Mouse (Mus musculus): Measurements from ENCODE around the gene Elf2.

Gene Elf2

GRCm38 (mm10) chr3:51276421-51277111 lies 63.9 kb downstream of the Elf2 start:
- peak; percentile 58 to 62 for DNase-seq

DNA sequence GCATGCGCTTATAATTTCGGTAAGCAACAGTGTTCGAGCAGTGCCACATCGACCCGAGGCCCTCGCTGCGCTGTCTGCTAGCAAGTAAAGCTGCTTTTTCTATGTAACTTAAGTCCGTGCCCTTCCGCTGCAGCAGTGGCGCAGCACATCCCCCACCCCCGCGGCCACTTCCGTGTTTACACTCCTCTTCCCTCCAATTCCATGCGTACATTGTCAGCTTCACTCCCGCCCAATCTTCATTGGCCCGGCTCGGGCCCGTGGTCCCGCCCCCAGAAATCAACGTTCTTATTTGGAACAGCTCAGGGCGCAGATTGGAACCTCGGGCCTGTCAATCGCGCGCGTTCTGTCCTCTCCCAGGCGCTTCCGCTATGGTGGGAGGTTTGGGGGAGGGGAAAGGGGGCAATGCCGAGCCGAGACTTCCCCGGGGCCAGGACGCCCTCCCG lies 64.5 kb downstream of the Elf2 start:
- DNase-seq: peak; percentile 100

DNA sequence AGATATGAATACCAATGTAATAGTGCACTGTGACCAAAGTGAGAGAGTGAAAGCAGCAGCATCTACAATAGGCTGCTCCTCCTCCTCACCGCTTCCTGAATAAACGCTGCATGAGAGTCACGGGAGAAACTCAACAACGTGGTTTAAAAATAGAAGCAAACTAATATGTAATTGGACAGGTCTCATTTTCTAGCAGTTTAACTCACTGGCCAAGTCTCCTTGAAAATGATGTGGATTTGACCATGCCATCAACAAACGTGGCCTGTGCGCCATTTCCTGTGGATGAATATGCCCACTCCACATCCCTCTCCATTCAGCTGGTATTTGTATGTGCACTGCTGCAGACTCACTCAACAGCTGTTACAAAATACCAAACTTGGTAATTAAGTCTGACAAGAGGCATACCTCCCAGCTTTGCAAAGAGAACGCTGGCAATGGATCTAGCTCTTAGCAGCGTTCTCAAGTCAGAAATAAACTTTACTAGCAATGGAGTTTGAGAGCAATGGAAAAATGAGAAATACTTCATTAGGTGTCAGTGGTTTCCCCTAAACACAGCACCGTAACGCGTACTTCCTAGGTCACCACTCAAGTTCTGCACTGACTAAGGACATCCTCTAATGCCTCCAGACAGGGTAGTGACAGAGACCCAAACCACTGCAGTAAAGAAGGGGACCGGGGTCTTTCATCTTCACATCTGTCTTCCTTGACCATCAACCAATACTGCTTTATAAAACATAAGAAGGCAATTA lies 70.2 kb downstream of the Elf2 start:
- DNase-seq: peak; percentile 55 to 70

- DNase-seq: peak in 1 of 2 experiments; percentile 24
Observed at GRCm38 (mm10) chr3:51268434-51268833, 72.0 kb downstream of the Elf2 start.

- no peak for DNase-seq
Observed at GRCm38 (mm10) chr3:51262942-51263341, 77.5 kb downstream of the Elf2 start.

- DNase-seq: no peak
Observed at GRCm38 (mm10) chr3:51258070-51258469, 82.4 kb downstream of the Elf2 start.

DNA sequence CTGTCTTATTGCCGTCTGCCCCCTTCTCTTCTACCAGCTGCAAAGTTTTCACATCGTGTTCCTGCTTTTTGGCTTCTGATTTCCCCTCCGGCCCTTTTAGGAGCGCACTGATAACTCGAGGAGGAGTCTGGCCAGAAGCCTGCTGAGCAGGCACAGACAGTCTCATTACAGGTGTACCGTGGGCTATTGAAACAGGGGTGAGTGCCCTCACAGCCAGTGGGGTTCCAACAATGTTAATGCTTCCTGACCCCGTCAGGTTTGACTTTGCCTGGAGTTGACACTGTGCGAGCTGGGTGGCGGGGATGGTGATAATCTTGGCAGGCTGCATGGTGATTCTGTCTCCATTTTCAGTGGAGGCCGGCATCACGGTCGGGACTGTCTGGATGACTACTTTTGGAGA lies 84.0 kb downstream of the Elf2 start:
- DNase-seq: no peak

- no peak for DNase-seq
Observed at GRCm38 (mm10) chr3:51254784-51255183, 85.7 kb downstream of the Elf2 start.

DNA sequence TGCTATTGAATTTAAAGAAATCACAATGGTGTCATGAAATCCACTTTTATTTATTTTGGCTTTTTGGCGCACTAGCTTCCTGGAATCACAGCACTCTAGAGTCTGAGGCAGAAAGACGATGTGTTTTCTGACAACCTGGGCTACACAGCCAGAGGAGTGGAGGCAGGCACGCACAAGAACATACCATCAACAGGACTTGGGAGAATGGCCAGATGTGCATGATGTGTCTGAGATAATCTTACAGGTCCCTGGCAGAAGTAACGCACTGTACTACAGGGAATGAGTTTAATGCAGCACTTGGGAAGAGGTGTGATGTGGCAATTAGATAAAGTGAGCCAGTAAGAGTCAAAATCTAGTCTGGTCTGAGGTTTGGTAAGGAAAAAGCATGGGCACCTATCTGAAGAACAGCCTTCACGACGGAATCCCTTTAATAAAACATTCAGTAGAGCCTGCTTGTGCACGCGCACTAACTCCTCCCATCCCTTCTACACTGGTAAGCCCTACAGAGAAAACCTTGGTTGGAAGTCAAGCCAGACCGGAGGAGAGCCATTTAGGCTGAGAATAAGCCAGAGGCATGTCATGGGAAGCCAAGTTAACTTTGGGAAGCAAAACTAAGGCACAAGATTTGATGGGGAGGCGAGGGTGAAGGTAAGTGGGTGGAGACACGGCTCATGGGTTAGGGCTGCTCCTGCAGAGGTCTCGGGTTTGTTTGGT lies 87.6 kb downstream of the Elf2 start:
- DNase-seq: no peak

- no peak for DNase-seq
Observed at GRCm38 (mm10) chr3:51252223-51252622, 88.2 kb downstream of the Elf2 start.

- no peak for DNase-seq
Observed at GRCm38 (mm10) chr3:51251057-51251456, 89.4 kb downstream of the Elf2 start.

DNA sequence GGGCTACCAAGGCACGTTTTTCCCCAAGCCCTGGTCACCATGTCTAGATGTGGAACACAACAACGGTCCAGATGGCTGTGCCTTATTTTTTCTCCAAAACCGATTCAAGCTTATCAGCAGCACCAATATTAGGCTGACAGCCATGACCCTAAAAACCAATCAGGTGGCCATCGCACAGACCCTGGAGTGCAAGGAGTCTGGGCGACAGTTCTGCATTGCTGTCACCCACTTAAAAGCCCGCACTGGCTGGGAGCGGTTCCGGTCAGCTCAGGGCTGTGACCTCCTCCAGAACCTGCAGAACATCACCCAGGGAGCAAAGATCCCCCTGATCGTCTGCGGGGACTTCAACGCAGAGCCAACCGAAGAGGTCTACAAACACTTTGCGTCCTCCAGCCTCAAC lies 90.6 kb downstream of the Elf2 start:
- DNase-seq: no peak

GRCm38 (mm10) chr3:51249460-51249859 lies 91.0 kb downstream of the Elf2 start:
- no peak for DNase-seq

GRCm38 (mm10) chr3:51248600-51248999 lies 91.9 kb downstream of the Elf2 start:
- no peak for DNase-seq

DNA sequence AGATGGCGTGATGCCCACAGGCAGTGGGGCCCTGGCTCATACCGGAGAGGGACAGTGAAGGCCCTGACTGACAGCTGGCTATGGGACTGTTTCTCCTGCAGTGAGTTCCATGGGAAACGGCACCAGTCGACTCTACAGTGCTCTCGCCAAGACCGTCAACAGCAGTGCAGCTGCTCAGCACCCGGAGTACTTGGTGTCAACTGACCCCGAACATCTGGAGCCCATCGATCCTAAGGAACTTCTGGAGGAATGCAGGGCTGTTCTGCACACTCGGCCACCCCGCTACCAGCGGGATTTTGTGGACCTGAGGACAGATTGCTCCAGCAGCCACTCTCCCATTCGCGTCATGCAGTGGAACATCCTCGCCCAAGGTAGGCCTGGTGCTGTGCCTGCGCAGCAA lies 92.8 kb downstream of the Elf2 start:
- DNase-seq: peak; percentile 31 to 36

DNA sequence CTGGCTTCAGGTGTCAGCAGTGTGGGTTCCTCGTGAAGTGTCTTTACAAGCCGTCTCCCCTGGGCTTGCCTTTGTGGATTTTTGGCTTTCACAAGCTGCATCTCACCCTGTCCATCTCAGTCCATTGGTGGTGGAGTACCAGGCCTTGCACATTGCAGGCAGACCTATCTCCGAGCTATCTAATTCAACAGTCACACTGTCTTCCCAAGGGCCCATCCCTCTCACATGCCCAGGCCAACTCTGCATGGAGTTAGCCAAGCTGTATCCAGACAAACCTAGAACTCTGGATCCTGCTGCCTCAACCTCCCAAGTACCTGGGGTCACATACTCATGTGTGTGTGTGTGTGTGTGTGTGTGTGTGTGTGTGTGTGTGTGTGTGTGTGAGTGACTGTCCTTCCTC lies 100.9 kb downstream of the Elf2 start:
- no peak for DNase-seq

DNA sequence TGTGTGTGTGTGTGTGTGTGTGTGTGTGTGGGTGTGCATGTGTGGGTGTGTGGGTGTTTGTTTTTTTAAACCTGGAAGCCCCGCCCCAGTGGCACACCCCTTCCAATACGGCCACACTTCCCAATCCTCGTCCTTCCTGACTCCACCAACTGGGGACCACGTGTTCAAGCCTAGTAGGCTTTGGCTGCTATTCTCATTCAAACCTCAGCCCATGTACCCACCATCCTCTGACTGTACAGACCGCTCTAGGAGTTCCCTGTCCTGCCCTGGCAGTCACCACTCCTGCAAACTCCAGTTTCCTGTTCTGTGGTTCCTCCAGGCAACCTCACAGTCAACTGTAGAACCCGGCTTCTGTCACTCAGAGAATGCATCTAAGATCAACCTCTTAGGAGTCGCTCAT lies 101.9 kb downstream of the Elf2 start:
- DNase-seq: peak in 1 of 2 experiments; percentile 19

- no peak for DNase-seq
Observed at GRCm38 (mm10) chr3:51234752-51235055, 105.8 kb downstream of the Elf2 start.

DNA sequence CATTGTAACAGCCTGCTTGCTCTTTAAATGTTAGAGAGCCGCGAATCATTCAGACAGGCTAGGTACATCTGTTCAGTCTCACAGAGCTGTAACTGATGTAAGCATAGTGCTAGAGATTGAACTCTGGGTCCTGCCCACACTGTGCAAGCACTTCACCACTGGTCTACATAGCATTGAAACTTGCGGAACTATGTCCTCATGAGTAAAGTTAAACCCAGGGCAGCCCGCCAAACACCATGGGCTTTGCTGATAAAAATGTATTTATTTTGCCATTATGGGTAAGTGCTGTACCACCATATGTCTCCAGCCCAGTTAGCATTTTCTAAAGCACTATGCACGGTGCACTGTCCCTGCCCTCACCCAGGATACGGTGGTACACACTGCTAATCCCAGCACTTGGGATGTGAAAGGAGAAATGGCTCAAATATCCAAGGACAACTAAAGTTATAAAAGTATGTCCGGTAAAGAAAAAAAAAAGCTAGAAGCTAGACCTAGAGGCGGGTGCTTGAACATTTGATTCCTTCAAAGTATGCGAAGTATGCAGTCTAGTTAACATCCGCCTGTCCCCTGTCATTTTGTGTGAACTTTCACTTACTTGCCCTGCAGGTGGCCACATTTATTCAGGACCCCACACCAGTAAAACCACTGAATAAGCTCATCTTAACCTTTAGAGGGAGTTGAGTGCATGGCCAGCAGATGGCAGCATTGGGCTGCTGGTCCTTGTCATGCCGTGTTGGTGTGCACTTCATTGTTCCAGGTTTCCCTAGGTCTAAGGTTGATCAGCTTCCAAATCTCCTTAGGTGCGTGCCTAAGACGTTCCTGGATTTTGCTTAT lies 106.3 kb downstream of the Elf2 start:
- DNase-seq: peak; percentile 84 to 87

DNA sequence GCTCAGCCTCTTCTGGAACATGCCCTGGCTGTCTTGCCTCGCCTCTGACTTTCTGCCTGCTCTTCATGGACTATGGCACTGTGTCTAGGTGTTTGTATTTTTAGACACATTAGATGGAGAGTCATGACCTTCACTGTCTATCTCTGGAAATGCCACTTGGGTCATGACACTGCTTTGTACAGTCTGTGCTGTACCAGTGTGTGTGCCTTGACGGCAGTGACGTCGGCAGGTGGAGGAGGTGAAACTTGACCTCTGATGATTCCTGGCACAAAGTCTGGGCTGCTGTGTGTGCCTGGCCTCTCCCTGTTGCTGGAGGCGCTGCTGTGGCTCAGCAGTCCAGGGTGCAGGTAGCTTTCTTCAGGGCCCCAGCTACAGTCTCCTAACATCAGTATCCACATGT lies 107.0 kb downstream of the Elf2 start:
- DNase-seq: peak; percentile 74 to 83

DNA sequence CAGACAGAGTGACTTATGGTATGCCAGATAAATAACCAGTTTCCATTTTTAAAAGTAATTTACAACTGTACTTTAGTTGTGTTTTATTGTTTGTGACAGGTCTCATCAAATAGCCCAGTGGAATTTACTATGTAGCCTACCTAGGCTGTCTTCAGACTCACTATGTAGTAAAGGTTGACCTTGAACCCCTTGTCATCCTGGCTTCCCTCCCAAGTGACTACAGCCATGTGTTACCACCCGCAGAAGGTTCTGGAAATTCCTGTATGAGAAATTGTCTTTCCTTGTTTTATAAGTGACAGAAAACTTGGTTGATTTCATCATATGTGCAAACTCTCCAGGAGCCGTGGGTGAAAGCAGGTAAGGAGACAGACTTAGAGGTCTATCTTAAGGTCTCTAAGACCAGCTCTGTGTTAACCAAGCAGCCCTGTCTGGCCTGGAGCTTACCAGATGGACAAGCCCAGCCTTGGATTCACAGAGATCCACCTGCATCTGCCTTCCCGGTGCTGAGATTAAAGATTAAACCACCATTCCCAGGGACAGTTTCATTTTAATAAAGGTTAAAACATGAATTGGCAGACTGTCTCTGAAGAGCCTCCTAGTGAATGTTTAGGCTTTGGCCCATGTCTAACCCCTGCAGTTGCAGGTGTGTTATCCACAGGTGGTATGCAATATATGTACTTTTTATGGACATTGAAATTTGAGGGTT lies 108.1 kb downstream of the Elf2 start:
- no peak for DNase-seq

- no peak for DNase-seq
Observed at GRCm38 (mm10) chr3:51231499-51231898, 109.0 kb downstream of the Elf2 start.
